Comparison of ENCODE assay signal across 8 mouse cellular contexts in genomic region chr11:69322010-69322409, GRCm38 (mm10). TPM values are rescaled to one million over a fixed set of nuclear protein-coding genes. Genes with fewer than 3 reads are reported as not detected.
DNase-seq lines count a peak whose midpoint lies in the region; ATAC-seq and TF ChIP-seq lines count a peak whose summit lies in the region.

No protein-coding gene starts in this region.

- peak overlapping the region in 1 of 2 experiments; percentile 75; a peak in 2 of 4 replicates for H3K4me3 ChIP-seq in heart, embryonic 14.5 days (ENCODE audit: control insufficient read depth in 1 of 2, insufficient read depth in 1 of 2, low read depth in 1 of 2, low read length in 2 of 2)
- H3K4me3 ChIP-seq in midbrain, embryonic 15.5 days, result peak overlapping the region; percentile 54

- peaks cover 39% of the 10 kb centered on the region for H3K36me3 ChIP-seq in heart, embryonic 14.5 days (ENCODE audit: control insufficient read depth, insufficient read depth, low read length)
- H3K36me3 ChIP-seq in midbrain, embryonic 15.5 days (replicated peaks), result peaks cover 13% of the 10 kb centered on the region; the same call in 1 of the 2 replicates

- H3K9ac ChIP-seq in heart, embryonic 14.5 days (ENCODE audit: low read length), result peak overlapping the region; percentile 81; the same call in 1 of the 2 replicates
- H3K9ac ChIP-seq in midbrain, embryonic 15.5 days, result peak overlapping the region; percentile 56; the same call in 1 of the 2 replicates

- WGBS in heart, embryonic 14.5 days, result 80% methylated on average over 6 of the region's 6 CpGs
- WGBS in midbrain, embryonic 15.5 days, result 59% methylated on average over 6 of the region's 6 CpGs

- no peak for ATAC-seq in heart, embryonic 14.5 days (ENCODE audit: insufficient number of reproducible peaks, insufficient read depth, low FRiP score, low read depth)
- ATAC-seq in midbrain, embryonic 15.5 days (replicated peaks), result no peak

- no peak for DNase-seq in heart, adult 8-10 months (ENCODE audit: low spot score)
- peak; percentile 56 for DNase-seq in brain, embryonic 14.5 days (ENCODE audit: low read depth)
- DNase-seq in induced T-regulatory cell, adult 2 months (ENCODE audit: low read depth), result peak; percentile 18
- DNase-seq in spleen, postnatal 4 days (ENCODE audit: low spot score in 2 of 2), result no peak
- no peak for DNase-seq in testis, postnatal 14 days (ENCODE audit: low spot score)
- no peak for DNase-seq in adrenal gland, adult 18-20 months (ENCODE audit: low spot score in 2 of 2)

- H3K27me3 ChIP-seq in heart, embryonic 14.5 days (ENCODE audit: control insufficient read depth, insufficient read depth, low read length), result peaks cover 5% of the 10 kb centered on the region; the same call in 1 of the 2 replicates
- no peaks in the 10 kb centered on the region for H3K27me3 ChIP-seq in midbrain, embryonic 15.5 days (replicated peaks)

- H3K27ac ChIP-seq in heart, embryonic 14.5 days (replicated peaks in 1 of 2; ENCODE audit: control insufficient read depth in 1 of 2, insufficient read depth in 1 of 2, low read depth in 2 of 2, low read length in 2 of 2), result no peak overlapping the region
- H3K27ac ChIP-seq in midbrain, embryonic 15.5 days, result no peak overlapping the region

- TF ChIP-seq CTCF in brain, embryonic 14.5 days (IDR thresholded peaks at IDR 0.05; ENCODE audit: borderline replicate concordance, extremely low read depth, insufficient read depth, insufficient read length), result no peak

- H3K4me2 ChIP-seq in heart, embryonic 14.5 days (ENCODE audit: low read length), result peak overlapping the region; percentile 99
- peak overlapping the region; percentile 57 for H3K4me2 ChIP-seq in midbrain, embryonic 15.5 days

- H3K4me1 ChIP-seq in heart, embryonic 14.5 days (ENCODE audit: control insufficient read depth in 2 of 2, insufficient read depth in 2 of 2, low read length in 2 of 2), result peaks cover 17 to 32% of the 10 kb centered on the region in 2 experiments
- H3K4me1 ChIP-seq in midbrain, embryonic 15.5 days, result peaks cover 49% of the 10 kb centered on the region

- H3K9me3 ChIP-seq in heart, embryonic 14.5 days (ENCODE audit: control insufficient read depth, low read length), result no peaks in the 10 kb centered on the region
- no peaks in the 10 kb centered on the region for H3K9me3 ChIP-seq in midbrain, embryonic 15.5 days

- no peak for TF ChIP-seq POLR2A in brain, embryonic 14.5 days (IDR thresholded peaks at IDR 0.05; ENCODE audit: borderline replicate concordance, extremely low read depth, insufficient read depth, insufficient read length, poor library complexity, severe bottlenecking)

RNA-seq across cellular contexts. Expression of gene Cntrob, which starts 1.6 kb away (rescaled TPM):
- 8.6 and 8.9 TPM in 2 replicates for polyA plus RNA-seq in heart, embryonic 14.5 days (2014; fragmentation: Nextera tagmentation; extraction: Ambion mirVana)
- total RNA-seq in heart, adult 8-10 months (2022), result 1 to 10 TPM; 1.8 to 5.1 (median 2.6) TPM
- polyA plus RNA-seq in brain, embryonic 14.5 days (2012; rRNA removed), result 42.2 and 54.4 TPM in 2 replicates
- 22.1 and 22.2 TPM in 2 replicates for polyA plus RNA-seq in midbrain, embryonic 15.5 days (2015; fragmentation: Nextera tagmentation; extraction: Ambion mirVana)
- 1 to 10 TPM; 3.6 to 4.1 TPM for total RNA-seq in adrenal gland, adult 18-20 months (2021)

RNA-seq across cellular contexts. Expression of gene Trappc1, which starts 1.8 kb away (rescaled TPM):
- 181 and 195 TPM in 2 replicates for polyA plus RNA-seq in heart, embryonic 14.5 days (2014; fragmentation: Nextera tagmentation; extraction: Ambion mirVana)
- total RNA-seq in heart, adult 8-10 months (2022), result 10 to 100 TPM; 46.5 to 50.6 (median 49.2) TPM
- polyA plus RNA-seq in brain, embryonic 14.5 days (2012; rRNA removed), result 116 and 118 TPM in 2 replicates
- 182 and 184 TPM in 2 replicates for polyA plus RNA-seq in midbrain, embryonic 15.5 days (2015; fragmentation: Nextera tagmentation; extraction: Ambion mirVana)
- total RNA-seq in adrenal gland, adult 18-20 months (2021), result 10 to 100 TPM; 57.8 to 60.1 TPM

RNA-seq across cellular contexts. Expression of gene Kcnab3, which starts 4.0 kb away (rescaled TPM):
- polyA plus RNA-seq in heart, embryonic 14.5 days (2014; fragmentation: Nextera tagmentation; extraction: Ambion mirVana), result 0.62 and 0.84 TPM in 2 replicates
- total RNA-seq in heart, adult 8-10 months (2022), result under 1 TPM in 3 of 4 experiments, not detected in 1; 0.17 to 0.38 (median 0.27) TPM
- polyA plus RNA-seq in brain, embryonic 14.5 days (2012; rRNA removed), result 7.0 and 8.7 TPM in 2 replicates
- polyA plus RNA-seq in midbrain, embryonic 15.5 days (2015; fragmentation: Nextera tagmentation; extraction: Ambion mirVana), result 4.1 and 4.9 TPM in 2 replicates
- 1 to 10 TPM; 6.8 to 8.8 TPM for total RNA-seq in adrenal gland, adult 18-20 months (2021)

RNA-seq across cellular contexts. Expression of gene Rnf227, which starts 18.3 kb away (rescaled TPM):
- polyA plus RNA-seq in heart, embryonic 14.5 days (2014; fragmentation: Nextera tagmentation; extraction: Ambion mirVana), result 6.6 and 7.3 TPM in 2 replicates
- under 1 TPM; 0.34 to 0.44 (median 0.39) TPM for total RNA-seq in heart, adult 8-10 months (2022)
- polyA plus RNA-seq in brain, embryonic 14.5 days (2012; rRNA removed), result 82.8 and 115 TPM in 2 replicates
- polyA plus RNA-seq in midbrain, embryonic 15.5 days (2015; fragmentation: Nextera tagmentation; extraction: Ambion mirVana), result 278 and 308 TPM in 2 replicates
- 1 to 10 TPM; 5.2 to 5.5 TPM for total RNA-seq in adrenal gland, adult 18-20 months (2021)

RNA-seq across cellular contexts. Expression of gene Chd3, which starts 47.2 kb away (rescaled TPM):
- 16.5 TPM in 2 replicates for polyA plus RNA-seq in heart, embryonic 14.5 days (2014; fragmentation: Nextera tagmentation; extraction: Ambion mirVana)
- total RNA-seq in heart, adult 8-10 months (2022), result 10 to 100 TPM; 16.7 to 20.4 (median 18.3) TPM
- 321 and 358 TPM in 2 replicates for polyA plus RNA-seq in brain, embryonic 14.5 days (2012; rRNA removed)
- 98.2 and 102 TPM in 2 replicates for polyA plus RNA-seq in midbrain, embryonic 15.5 days (2015; fragmentation: Nextera tagmentation; extraction: Ambion mirVana)
- 100 to 1,000 TPM in 1 of 2 experiments, 10 to 100 TPM in 1; 87.6 to 109 TPM for total RNA-seq in adrenal gland, adult 18-20 months (2021)

Comparison
In these comparisons a context has a peak if more than half of its experiments do, and no peak if none do; other contexts are left out.
1. DNase-seq: peak in brain, embryonic 14.5 days (single experiment) and induced T-regulatory cell, adult 2 months (single experiment); none in heart, adult 8-10 months (single experiment), spleen, postnatal 4 days (0 of 2), testis, postnatal 14 days (single experiment) and adrenal gland, adult 18-20 months (0 of 2).